Mouse (Mus musculus) adrenal gland, postnatal 10 days (tissue): ENCODE results near the gene Acly. TPM values are rescaled to one million over a fixed set of nuclear protein-coding genes. Genes with fewer than 3 reads are reported as not detected.
"Not testable (repeated sequence)": the region's sequence is repeated elsewhere in the genome, so short reads cannot be mapped to it uniquely, and the experiment has no call there.

Experiments used
- DNase-seq: peaks from one replicate; pipeline ENCODE4 v3.0.0; 2021; ENCODE audit warnings: mixed read lengths
- total RNA-seq, 2 experiments: library from RNA; stranded (reverse); gene quantifications; 2 replicates each; pipeline ENCODE4 v1.2.3; 2021

Acly gene
- total RNA-seq, 2 experiments from 2014 or later = 380 to 552 TPM

GRCm38 (mm10) chr11:100545746-100546085, 17.9 kb upstream of the Acly start:
- DNase-seq = no peak

GRCm38 (mm10) chr11:100544832-100545745, 17.3 kb upstream of the Acly start, which contains the start of gene Ttc25:
Gene Ttc25, plus strand, starts transcription at chr11:100545607.
- peak; percentile 95 for DNase-seq

- no peak for DNase-seq
Measured at GRCm38 (mm10) chr11:100541577-100541976, 13.8 kb upstream of the Acly start.

- no peak for DNase-seq
Measured at GRCm38 (mm10) chr11:100540966-100541365, 13.2 kb upstream of the Acly start.

GRCm38 (mm10) chr11:100536466-100536865, 8.7 kb upstream of the Acly start:
- no peak for DNase-seq

- no peak for DNase-seq
Measured at GRCm38 (mm10) chr11:100535996-100536395, 8.2 kb upstream of the Acly start.

GRCm38 (mm10) chr11:100534821-100535220, 7.0 kb upstream of the Acly start:
- DNase-seq = not testable (repeated sequence)

- not testable (repeated sequence) for DNase-seq
Measured at GRCm38 (mm10) chr11:100534411-100534810, 6.6 kb upstream of the Acly start.

- DNase-seq = no peak
Measured at GRCm38 (mm10) chr11:100533871-100534270, 6.1 kb upstream of the Acly start.

GRCm38 (mm10) chr11:100528375-100529165, 770 bp upstream of the Acly start:
- no peak for DNase-seq

- DNase-seq = peak; percentile 76
Measured at GRCm38 (mm10) chr11:100527066-100527457, 738 bp downstream of the Acly start.

GRCm38 (mm10) chr11:100526052-100526816, 1.6 kb downstream of the Acly start:
- no peak for DNase-seq

- DNase-seq = no peak
Measured at GRCm38 (mm10) chr11:100524987-100525630, 2.7 kb downstream of the Acly start.

- DNase-seq = no peak
Measured at GRCm38 (mm10) chr11:100524358-100524757, 3.4 kb downstream of the Acly start.

GRCm38 (mm10) chr11:100520838-100521237, 7.0 kb downstream of the Acly start:
- DNase-seq = peak; percentile 88

GRCm38 (mm10) chr11:100519188-100519587, 8.6 kb downstream of the Acly start:
- peak; percentile 38 for DNase-seq

- DNase-seq = peak; percentile 69
Measured at GRCm38 (mm10) chr11:100518188-100518591, 9.6 kb downstream of the Acly start.

GRCm38 (mm10) chr11:100516291-100516690, 11.5 kb downstream of the Acly start:
- peak; percentile 58 for DNase-seq

GRCm38 (mm10) chr11:100515789-100516188, 12.0 kb downstream of the Acly start:
- DNase-seq = peak; percentile 42

- peak; percentile 76 for DNase-seq
Measured at GRCm38 (mm10) chr11:100515061-100515460, 12.7 kb downstream of the Acly start.

- DNase-seq = peak; percentile 75
Measured at GRCm38 (mm10) chr11:100513716-100514115, 14.1 kb downstream of the Acly start.

- DNase-seq = peak; percentile 61
Measured at GRCm38 (mm10) chr11:100512384-100512783, 15.4 kb downstream of the Acly start.
